Mouse (Mus musculus): Measurements from ENCODE around the gene Herc2.

GRCm38 (mm10) chr7:56277506-56277905 lies 227.5 kb downstream of the Herc2 start:
- TF ChIP-seq CTCF (IDR thresholded peaks at IDR 0.05; ENCODE audit: low read depth): no peak
- no peak for TF ChIP-seq EP300 (IDR thresholded peaks at IDR 0.05; ENCODE audit: low read depth)

Measured in liver, postnatal 0 days (tissue).